Mouse (Mus musculus) embryonic stem cell, embryonic (primary cell): ENCODE measurements at regions not wholly inside any gene's neighbourhood (a gene's known extent, or its start where the extent isn't known, plus 50 kb on each side); places are given as distances from the start of the nearest gene placed in this dataset.

Source experiments
- CTCF ChIA-PET, 4 experiments: fragments of 300-600 bp in 2 of 4; fragments of 350-600 bp in 2 of 4; sonication (Branson Sonifier 250); formaldehyde crosslinking; loops; one replicate each; lab custom pipeline; 2022; ENCODE audit warnings: inconsistent platforms in 2 of 4; lab: Charles Lee
- POLR2A ChIA-PET, 4 experiments: fragments of 300-600 bp in 2 of 4; fragments of 350-600 bp in 2 of 4; sonication (Branson Sonifier 250); formaldehyde crosslinking; loops; one replicate each; lab custom pipeline; 2022; ENCODE audit warnings: antibody characterized with exemption in 4 of 4, inconsistent platforms in 1 of 4; lab: Charles Lee

GRCm38 (mm10) chr14:120835758-120836157 is 75.3 kb upstream of the Ipo5 start:
- CTCF ChIA-PET: interaction anchor here in 3 of 4 experiments (0.5 to 1.2 kb wide), 5 partner anchors 11 to 384 kb away, joined by 3 to 5 read pairs (median 3); no protein-coding TSS in a partner anchor
- POLR2A ChIA-PET: interaction anchor here in 2 of 4 experiments (1.1 to 2.2 kb wide), 3 partner anchors 10 to 75 kb away, joined by 3 to 7 read pairs (median 5); partner anchors contain the start of gene Ipo5 (in 1 of the 2)

DNA sequence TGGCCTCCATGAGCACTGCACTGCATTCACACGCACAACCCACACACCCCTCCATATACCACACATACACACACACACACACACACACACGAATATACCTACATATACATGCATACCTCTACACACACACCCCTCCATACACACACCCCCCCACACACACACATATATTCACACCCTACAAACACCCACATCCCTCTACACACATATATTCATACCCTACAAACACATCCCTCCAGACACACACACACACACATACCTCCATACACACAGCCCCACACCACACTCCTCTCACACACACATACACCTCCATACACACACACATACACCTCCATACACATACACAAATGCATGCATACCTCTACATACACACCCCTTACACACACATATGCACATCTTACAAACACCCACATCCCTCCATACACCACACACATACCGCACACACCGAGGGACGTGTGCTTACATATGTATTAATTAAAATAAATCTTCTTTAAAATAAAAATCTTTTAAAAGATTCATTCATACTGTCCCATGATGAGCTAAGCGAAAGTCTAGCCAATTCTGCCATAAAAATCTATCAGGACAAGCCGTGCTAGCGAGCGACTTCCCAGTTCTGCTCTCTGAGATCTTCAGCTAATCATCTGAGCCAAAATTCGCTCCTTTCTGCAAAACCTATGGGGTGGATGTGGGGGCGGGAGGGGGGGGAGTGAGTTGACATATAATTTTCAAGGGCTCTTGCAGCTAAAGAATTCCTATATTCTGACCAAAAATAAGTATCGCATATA is 74.3 kb upstream of the Ipo5 start:
- CTCF ChIA-PET: interaction anchor here in 2 of 4 experiments (0.6 to 1.1 kb wide), 3 partner anchors 15 to 383 kb away, joined by 3 read pairs; no protein-coding TSS in a partner anchor
- POLR2A ChIA-PET: no interaction called here

GRCm38 (mm10) chr14:120840900-120841299 is 70.1 kb upstream of the Ipo5 start:
- ChIA-PET POLR2A (interaction anchor here in 3 of 4 experiments (0.7 to 2.1 kb wide), 11 partner anchors 8 to 70 kb away, joined by 3 to 6 read pairs (median 3); partner anchors contain the start of gene Ipo5 (in 3 of the 3)), CTCF (interaction anchor here (0.6 to 3.8 kb wide), 14 partner anchors 8 to 807 kb away, joined by 3 to 30 read pairs (median 5); no protein-coding TSS in a partner anchor)

GRCm38 (mm10) chr14:120841311-120841710 is 69.7 kb upstream of the Ipo5 start:
- POLR2A ChIA-PET: interaction anchor here in 3 of 4 experiments (0.7 to 2.1 kb wide), 10 partner anchors 8 to 69 kb away, joined by 3 to 6 read pairs (median 4); partner anchors contain the start of gene Ipo5 (in 3 of the 3)
- CTCF ChIA-PET: interaction anchor here (0.6 to 3.8 kb wide), 10 partner anchors 8 to 125 kb away, joined by 3 to 30 read pairs (median 6); no protein-coding TSS in a partner anchor

- ChIA-PET POLR2A (interaction anchor here in 1 of 4 experiments (0.6 kb wide), 1 partner anchor 657 kb away, joined by 3 read pairs; no protein-coding TSS in a partner anchor), CTCF (no interaction called here)
Measured at GRCm38 (mm10) chr14:120845172-120845571, 65.9 kb upstream of the Ipo5 start.

DNA sequence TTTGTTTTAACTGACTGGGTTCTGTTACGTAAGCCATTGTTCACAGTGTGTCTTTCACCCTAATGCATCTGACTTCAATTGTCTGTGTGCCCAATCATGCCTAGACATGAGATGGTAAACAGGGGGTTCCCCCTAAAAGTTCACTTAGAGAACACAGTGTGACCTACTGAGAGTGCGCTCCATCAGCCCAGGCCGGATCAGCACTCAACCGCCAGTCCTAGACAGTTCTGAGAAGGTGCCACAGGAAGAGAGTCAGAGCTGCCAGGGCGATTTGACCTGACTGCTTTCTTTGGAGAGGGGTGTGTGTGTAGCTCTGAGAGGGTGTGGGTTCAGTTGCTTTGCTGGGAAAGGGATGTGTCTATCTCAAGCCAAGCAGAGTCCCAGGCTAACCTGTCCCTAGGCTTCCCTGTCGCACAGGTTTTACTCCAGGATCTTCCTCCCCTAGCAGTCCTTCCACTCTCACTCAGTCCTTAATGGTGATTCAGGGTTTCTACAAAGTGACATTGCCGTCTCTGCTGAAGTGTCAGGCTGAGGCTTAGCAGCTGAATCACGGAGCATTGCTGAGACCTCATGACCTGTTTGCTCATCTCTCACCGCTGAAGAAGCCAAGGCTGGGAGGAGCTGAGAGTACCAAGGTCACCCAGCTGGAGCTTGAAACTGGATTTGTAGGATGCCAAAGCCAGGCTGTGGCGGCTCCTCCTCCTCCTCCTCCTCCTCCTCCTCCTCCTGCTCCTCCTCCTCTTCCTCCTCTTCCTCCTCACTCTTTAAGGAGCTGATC is 64.8 kb upstream of the Ipo5 start:
- CTCF ChIA-PET: interaction anchor here (0.5 to 1.2 kb wide), 10 partner anchors 12 to 1515 kb away, joined by 3 to 9 read pairs (median 4); no protein-coding TSS in a partner anchor

GRCm38 (mm10) chr14:120847006-120847405 is 64.0 kb upstream of the Ipo5 start:
- POLR2A ChIA-PET: interaction anchor here in 3 of 4 experiments (0.6 to 1.5 kb wide), 10 partner anchors 12 to 540 kb away, joined by 3 to 5 read pairs (median 3); partner anchors contain the start of gene Ipo5 (in 1 of the 3)
- CTCF ChIA-PET: interaction anchor here (0.7 to 1.2 kb wide), 6 partner anchors 13 to 1085 kb away, joined by 3 to 5 read pairs (median 4); no protein-coding TSS in a partner anchor

More for the DNA sequence above, 64.8 kb upstream of the Ipo5 start:
- POLR2A ChIA-PET: interaction anchor here in 3 of 4 experiments (0.6 to 1.5 kb wide), 10 partner anchors 11 to 540 kb away, joined by 3 to 5 read pairs (median 3); partner anchors contain the start of gene Ipo5 (in 1 of the 3)

DNA sequence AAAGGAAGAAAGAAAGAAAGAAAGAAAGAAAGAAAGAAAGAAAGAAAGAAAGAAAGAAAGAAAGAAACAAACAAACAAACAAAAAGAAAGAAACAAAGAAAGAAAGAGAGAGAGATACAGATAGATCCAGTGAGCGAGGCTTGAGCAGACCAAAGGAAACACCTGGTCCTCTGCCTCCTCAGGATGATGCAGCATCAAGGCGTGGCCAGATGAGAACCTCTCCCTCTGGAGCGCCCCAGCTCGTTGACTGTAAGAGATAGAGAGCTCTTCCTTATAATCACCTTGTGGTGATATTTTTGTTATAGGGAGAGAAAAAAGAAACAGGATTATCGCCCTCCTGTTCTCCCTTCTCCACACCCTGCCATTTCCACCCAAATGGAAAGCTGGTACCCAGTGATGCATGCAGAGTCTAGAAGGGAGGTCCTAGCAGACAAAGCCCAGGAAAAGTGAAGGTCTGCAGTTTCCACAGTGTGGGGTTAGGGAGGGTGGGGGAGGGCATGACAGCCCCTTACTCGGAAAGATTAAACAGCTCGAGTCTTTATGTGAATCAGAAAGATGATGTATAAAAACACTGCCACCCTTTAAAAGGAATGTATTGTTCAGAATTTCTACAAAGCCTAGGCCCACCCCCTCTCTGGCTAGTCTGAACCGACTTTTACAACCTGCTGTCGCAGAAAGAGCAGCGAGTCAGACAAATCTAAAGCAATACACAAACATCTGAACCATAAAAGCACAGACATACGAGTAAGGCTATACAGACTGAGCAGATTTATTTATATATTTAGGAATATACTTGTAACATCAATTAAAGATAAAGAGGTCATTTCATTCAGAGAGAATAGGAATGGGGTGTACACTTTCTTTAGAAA is 62.7 kb upstream of the Ipo5 start:
- ChIA-PET POLR2A (interaction anchor here in 2 of 4 experiments (0.6 to 1.5 kb wide), 6 partner anchors 16 to 538 kb away, joined by 3 to 4 read pairs (median 4); no protein-coding TSS in a partner anchor), CTCF (interaction anchor here in 2 of 4 experiments (0.8 to 1.8 kb wide), 6 partner anchors 8 to 123 kb away, joined by 3 to 9 read pairs (median 3); no protein-coding TSS in a partner anchor)

DNA sequence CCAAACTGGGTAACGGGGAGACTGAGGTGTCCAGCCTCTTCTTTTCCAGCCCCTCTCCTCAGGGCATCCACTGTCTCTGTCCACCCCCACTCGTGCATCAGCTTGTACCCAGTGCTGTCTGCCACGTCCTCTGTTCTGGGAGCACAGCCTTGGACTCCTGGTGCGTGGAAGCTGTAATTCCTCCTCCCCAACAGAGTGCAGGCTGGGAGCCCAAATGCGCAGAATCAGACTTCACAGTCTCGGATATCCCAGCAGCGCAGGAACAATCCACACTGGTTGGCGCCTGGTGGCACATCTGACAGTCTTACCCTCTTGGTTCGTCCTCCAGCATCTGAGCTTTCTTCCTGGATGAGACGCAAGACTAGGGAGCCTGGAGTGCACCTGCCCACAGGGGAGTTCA is 61.9 kb upstream of the Ipo5 start:
- POLR2A ChIA-PET: interaction anchor here in 1 of 4 experiments (0.7 to 1.1 kb wide), 4 partner anchors 8 to 61 kb away, joined by 3 read pairs; no protein-coding TSS in a partner anchor
- CTCF ChIA-PET: interaction anchor here in 2 of 4 experiments (0.8 to 1.8 kb wide), 5 partner anchors 8 to 122 kb away, joined by 3 to 9 read pairs (median 3); no protein-coding TSS in a partner anchor

- CTCF ChIA-PET: interaction anchor here in 2 of 4 experiments (0.9 to 1.5 kb wide), 2 partner anchors 21 to 22 kb away, joined by 3 to 4 read pairs; no protein-coding TSS in a partner anchor
- POLR2A ChIA-PET: interaction anchor here in 2 of 4 experiments (0.9 to 1.5 kb wide), 2 partner anchors 21 to 57 kb away, joined by 3 read pairs; partner anchors contain the start of gene Ipo5 (in 1 of the 2)
Measured at GRCm38 (mm10) chr14:120853643-120854042, 57.4 kb upstream of the Ipo5 start.

DNA sequence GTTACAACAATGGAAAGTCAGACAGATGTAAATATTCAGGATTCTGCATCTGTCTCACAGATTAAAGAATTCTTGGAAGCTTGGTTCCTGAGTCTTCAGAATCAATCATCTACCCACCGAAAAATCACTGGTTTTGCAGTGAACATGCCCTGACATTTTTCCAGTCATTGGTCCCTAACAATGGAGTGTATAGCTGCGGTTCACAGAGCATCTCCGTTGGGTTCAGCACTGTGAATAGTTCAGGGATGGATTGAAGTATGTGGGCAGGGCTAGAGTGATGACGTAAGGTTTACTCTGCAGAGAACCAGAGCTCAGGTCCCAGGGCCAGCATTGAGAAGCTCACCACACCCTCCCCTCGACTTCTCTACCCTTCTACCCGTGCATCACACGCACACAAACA is 56.5 kb upstream of the Ipo5 start:
- ChIA-PET CTCF (interaction anchor here in 2 of 4 experiments (0.5 to 1.5 kb wide), 2 partner anchors 14 to 132 kb away, joined by 4 to 5 read pairs; no protein-coding TSS in a partner anchor), POLR2A (interaction anchor here in 2 of 4 experiments (0.8 to 2.4 kb wide), 6 partner anchors 10 to 48 kb away, joined by 3 to 5 read pairs (median 3); no protein-coding TSS in a partner anchor)

DNA sequence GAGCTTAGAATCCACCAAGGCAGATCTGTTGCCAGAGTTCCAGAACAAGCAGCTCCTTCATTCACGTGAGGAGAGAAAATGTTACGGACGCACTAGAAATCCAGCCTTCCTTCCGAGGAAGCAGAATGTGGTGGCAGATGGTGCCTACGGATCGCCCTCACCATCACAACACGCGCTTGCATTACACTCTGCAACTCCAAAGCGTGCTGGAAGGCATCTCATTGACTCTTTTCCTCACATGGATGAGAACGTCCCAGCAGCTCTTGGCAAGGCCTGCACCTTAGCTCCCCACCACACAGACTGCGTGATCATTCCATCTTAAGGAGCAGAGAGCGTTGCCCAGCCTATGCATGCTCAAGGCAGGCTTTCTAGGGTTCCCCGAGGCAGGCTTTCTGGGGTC is 55.8 kb upstream of the Ipo5 start:
- ChIA-PET POLR2A (interaction anchor here in 2 of 4 experiments (0.8 to 2.4 kb wide), 7 partner anchors 9 to 76 kb away, joined by 3 to 5 read pairs (median 3); no protein-coding TSS in a partner anchor), CTCF (interaction anchor here in 2 of 4 experiments (0.5 to 1.5 kb wide), 2 partner anchors 14 to 132 kb away, joined by 4 to 5 read pairs; no protein-coding TSS in a partner anchor)
